Mouse (Mus musculus) stomach, embryonic 16.5 days (tissue): Measurements from ENCODE around the gene Slc22a4. TPM values are rescaled to one million over a fixed set of nuclear protein-coding genes. Genes with fewer than 3 reads are reported as not detected.
A peak's percentile ranks its signal among the peaks of the same experiment; 100 is the strongest.

ENCODE experiments used
- ATAC-seq: fragments of 200-750 bp; cut with Nextera tagmentation; 2 replicates; pipeline ENCODE4 v1.8.0; 2017; ENCODE audit warnings: moderate number of reproducible peaks, moderate TSS enrichment; ENCODE audit not compliant: insufficient read depth, low FRiP score
- H3K27ac ChIP-seq: fragments of 300-500 bp; sonication (generic); 2 replicates; pipeline ENCODE4 v1.5.1; 2014; ENCODE audit warnings: low read length
- H3K27me3 ChIP-seq: fragments of 300-500 bp; sonication (generic); 2 replicates; pipeline ENCODE4 v1.6.1; 2014; ENCODE audit warnings: low read length, control low read depth, mixed read lengths; ENCODE audit not compliant: control insufficient read depth, insufficient read depth
- H3K36me3 ChIP-seq: fragments of 300-500 bp; sonication (generic); 2 replicates; pipeline ENCODE4 v1.6.1; 2014; ENCODE audit warnings: low read length; ENCODE audit not compliant: control insufficient read depth, insufficient read depth
- H3K4me1 ChIP-seq: fragments of 300-500 bp; sonication (generic); 2 replicates; pipeline ENCODE4 v1.6.1; 2014; ENCODE audit warnings: low read length, control low read depth, mixed read lengths; ENCODE audit not compliant: control insufficient read depth, insufficient read depth
- H3K4me2 ChIP-seq: fragments of 300-500 bp; sonication (generic); 2 replicates; pipeline ENCODE4 v1.6.1; 2014; ENCODE audit warnings: low read depth, low read length, mixed read lengths
- H3K4me3 ChIP-seq: fragments of 300-500 bp; sonication (generic); replicated peaks from 2 replicates; pipeline ENCODE4 v1.5.1; 2014; ENCODE audit warnings: mild to moderate bottlenecking, low read length
- H3K9ac ChIP-seq: fragments of 300-500 bp; sonication (generic); 2 replicates; pipeline ENCODE4 v1.6.1; 2014; ENCODE audit warnings: low read length
- H3K9me3 ChIP-seq: fragments of 300-500 bp; sonication (generic); replicated peaks from 2 replicates; pipeline ENCODE4 v1.6.1; 2016; ENCODE audit warnings: low read length, control low read depth; ENCODE audit not compliant: control insufficient read depth
- WGBS: fragments of 180-500 bp; shearing (Covaris S2); extraction: QIAGEN DNeasy Blood & Tissue Kit; methylation state at CpG from one replicate; pipeline ENCODE4 v1.1.7; 2014; 5-methylcytosine and 5-hydroxymethylcytosine counted together
- polyA plus RNA-seq: library from polyadenylated mRNA; unstranded; fragments of >200 nt; fragmentation: Nextera tagmentation; extraction: Ambion mirVana; gene quantifications from 2 replicates; pipeline ENCODE4 v1.2.1, GENCODE M21; 2015

Gene Slc22a4
- polyA plus RNA-seq, 1 experiment from 2014 or later = 2.7 TPM

- no peak overlapping the region for H3K4me2 ChIP-seq
- peaks cover 44% of the 10 kb centered on the region for H3K4me1 ChIP-seq
- WGBS = 29% methylated on average over 6 of the region's 6 CpGs
- ATAC-seq = no peak
- no peaks in the 10 kb centered on the region for H3K36me3 ChIP-seq
- H3K4me3 ChIP-seq = no peak overlapping the region
- 0 out of 2 replicates have a peak overlapping the region, but pooled peaks have one; percentile 33 for H3K9ac ChIP-seq
- H3K27ac ChIP-seq = peak overlapping the region; percentile 67
- H3K27me3 ChIP-seq = no peaks in the 10 kb centered on the region
- H3K9me3 ChIP-seq = no peaks in the 10 kb centered on the region
Measured at GRCm38 (mm10) chr11:54058643-54059042, 30.8 kb upstream of the Slc22a4 start.

GRCm38 (mm10) chr11:54058056-54058617, 30.2 kb upstream of the Slc22a4 start:
- Histone ChIP-seq H3K4me1 (peaks cover 39% of the 10 kb centered on the region), H3K36me3 (no peaks in the 10 kb centered on the region), H3K9ac (no peak overlapping the region), H3K4me2 (no peak overlapping the region), H3K27ac (no peak overlapping the region), H3K27me3 (no peaks in the 10 kb centered on the region), H3K9me3 (no peaks in the 10 kb centered on the region), H3K4me3 (no peak overlapping the region)
- WGBS = 60% methylated on average over 10 of the region's 10 CpGs
- ATAC-seq = no peak

DNA sequence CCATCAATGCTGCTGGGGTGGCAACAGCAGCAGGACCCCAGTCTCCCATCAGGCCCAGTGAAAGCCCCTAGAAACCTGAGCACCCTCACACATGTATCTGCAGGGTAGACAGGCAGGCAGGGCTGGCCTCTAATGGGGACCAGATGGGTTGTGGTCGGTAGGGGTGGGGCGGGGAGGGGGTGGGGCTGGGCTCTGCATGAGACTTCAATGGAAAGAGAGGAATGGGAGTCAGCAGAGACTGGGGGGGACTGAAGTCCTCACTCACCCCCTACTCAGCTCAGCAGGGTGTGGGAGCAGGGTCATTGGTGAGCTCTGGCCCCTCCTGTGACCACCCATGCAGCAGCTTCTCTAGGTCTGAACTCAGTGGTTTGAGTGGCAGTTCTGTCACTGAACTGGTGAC, 29.5 kb upstream of the Slc22a4 start:
- no peak overlapping the region for H3K4me2 ChIP-seq
- H3K27me3 ChIP-seq = no peaks in the 10 kb centered on the region
- ATAC-seq = no peak
- no peaks in the 10 kb centered on the region for H3K36me3 ChIP-seq
- WGBS = 44% methylated on average over 2 of the region's 2 CpGs
- no peak overlapping the region for H3K4me3 ChIP-seq
- no peak overlapping the region for H3K9ac ChIP-seq
- H3K4me1 ChIP-seq = peaks cover 32% of the 10 kb centered on the region
- no peaks in the 10 kb centered on the region for H3K9me3 ChIP-seq
- H3K27ac ChIP-seq = no peak overlapping the region

- Histone ChIP-seq H3K27me3 (no peaks in the 10 kb centered on the region), H3K4me1 (peaks cover 25% of the 10 kb centered on the region), H3K4me3 (no peak overlapping the region), H3K36me3 (no peaks in the 10 kb centered on the region), H3K9ac (no peak overlapping the region), H3K9me3 (no peaks in the 10 kb centered on the region), H3K27ac (no peak overlapping the region), H3K4me2 (no peak overlapping the region)
- 49% methylated on average over 8 of the region's 8 CpGs for WGBS
- no peak for ATAC-seq
Measured at GRCm38 (mm10) chr11:54056132-54056531, 28.2 kb upstream of the Slc22a4 start.

DNA sequence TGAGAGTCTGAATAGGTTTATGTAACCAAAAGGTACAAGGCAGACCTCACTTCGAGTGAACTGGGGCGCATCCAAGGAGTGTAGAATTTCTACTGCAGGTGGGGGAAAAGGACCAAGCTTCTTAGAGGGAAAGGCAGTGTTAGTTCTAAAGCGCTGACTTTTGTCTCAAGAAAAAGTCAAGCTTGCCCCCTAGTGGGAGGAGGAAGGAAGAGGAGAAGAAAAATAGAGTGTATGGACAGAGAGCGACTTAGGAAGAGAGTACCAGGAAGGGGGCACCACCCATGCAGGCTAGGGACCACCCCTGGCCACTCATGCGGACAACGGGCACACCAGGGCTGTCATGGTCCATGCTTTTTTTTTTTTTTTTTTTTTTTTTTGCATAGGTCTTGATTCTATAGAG, 26.4 kb upstream of the Slc22a4 start:
- H3K9me3 ChIP-seq = no peaks in the 10 kb centered on the region
- H3K36me3 ChIP-seq = no peaks in the 10 kb centered on the region
- no peak overlapping the region for H3K4me3 ChIP-seq
- H3K27ac ChIP-seq = no peak overlapping the region
- no peak overlapping the region for H3K4me2 ChIP-seq
- ATAC-seq = no peak
- no peaks in the 10 kb centered on the region for H3K27me3 ChIP-seq
- H3K9ac ChIP-seq = no peak overlapping the region
- 26% methylated on average over 6 of the region's 6 CpGs for WGBS
- H3K4me1 ChIP-seq = peaks cover 12% of the 10 kb centered on the region

GRCm38 (mm10) chr11:54053090-54053489, 25.2 kb upstream of the Slc22a4 start:
- Histone ChIP-seq H3K4me2 (no peak overlapping the region), H3K36me3 (no peaks in the 10 kb centered on the region), H3K27ac (no peak overlapping the region), H3K9ac (no peak overlapping the region), H3K4me1 (peaks cover 4% of the 10 kb centered on the region; the same call in 1 of the 2 replicates), H3K9me3 (no peaks in the 10 kb centered on the region), H3K4me3 (no peak overlapping the region), H3K27me3 (no peaks in the 10 kb centered on the region)
- WGBS = 78% methylated on average over 7 of the region's 7 CpGs
- no peak for ATAC-seq

DNA sequence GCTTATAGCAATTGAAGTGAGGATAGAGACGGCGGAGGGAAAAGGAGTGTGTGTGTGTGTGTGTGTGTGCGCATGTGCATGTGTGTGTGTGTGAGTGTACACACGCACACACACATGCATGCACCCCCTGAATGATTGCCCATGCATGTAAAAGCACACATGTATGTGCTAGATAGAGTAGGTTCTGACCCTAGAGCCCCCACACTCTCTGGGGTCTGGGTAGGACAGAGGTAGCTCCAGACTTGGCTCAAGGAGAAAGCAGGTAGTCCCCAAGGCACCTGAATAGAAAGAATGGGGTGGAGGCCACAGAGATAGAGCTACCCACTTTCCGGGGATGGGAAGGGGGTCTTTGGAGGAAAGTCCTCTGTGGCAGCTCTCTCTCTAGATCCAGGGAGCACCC, 24.2 kb upstream of the Slc22a4 start:
- 91% methylated on average over 5 of the region's 5 CpGs for WGBS
- ATAC-seq = no peak

GRCm38 (mm10) chr11:54051161-54051560, 23.3 kb upstream of the Slc22a4 start:
- 86% methylated on average over 7 of the region's 7 CpGs for WGBS
- no peak overlapping the region for H3K9ac ChIP-seq
- no peaks in the 10 kb centered on the region for H3K4me1 ChIP-seq
- ATAC-seq = no peak
- H3K4me2 ChIP-seq = no peak overlapping the region
- H3K36me3 ChIP-seq = no peaks in the 10 kb centered on the region
- H3K4me3 ChIP-seq = no peak overlapping the region
- no peaks in the 10 kb centered on the region for H3K27me3 ChIP-seq
- no peak overlapping the region for H3K27ac ChIP-seq
- no peaks in the 10 kb centered on the region for H3K9me3 ChIP-seq

More for the DNA sequence above, 24.2 kb upstream of the Slc22a4 start:
- H3K9me3 ChIP-seq = no peaks in the 10 kb centered on the region
- no peak overlapping the region for H3K9ac ChIP-seq
- H3K27ac ChIP-seq = no peak overlapping the region
- H3K4me2 ChIP-seq = no peak overlapping the region
- H3K4me3 ChIP-seq = no peak overlapping the region
- H3K27me3 ChIP-seq = no peaks in the 10 kb centered on the region
- 0 out of 2 replicates have a peak, but pooled peaks cover under 1% of the 10 kb centered on the region for H3K4me1 ChIP-seq
- no peaks in the 10 kb centered on the region for H3K36me3 ChIP-seq

DNA sequence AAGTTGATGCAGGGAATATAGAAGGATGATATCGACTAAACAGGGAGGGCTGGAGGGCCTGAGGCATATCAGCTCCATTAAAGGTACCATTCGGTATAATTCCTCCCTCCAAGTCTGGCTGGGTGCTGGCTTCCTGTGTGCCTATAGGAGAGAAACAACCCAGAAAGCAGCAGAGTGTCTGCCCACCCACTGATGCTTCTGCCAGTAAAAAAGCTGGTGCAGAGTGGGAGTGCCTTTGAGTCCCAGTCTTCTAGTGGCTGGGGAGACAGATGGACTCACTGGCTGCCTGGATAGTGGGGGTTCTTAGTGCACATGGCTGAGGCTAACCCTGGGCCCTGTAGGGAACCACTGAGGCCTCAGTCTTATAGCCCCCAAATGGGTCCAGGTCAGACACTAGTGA, 22.3 kb upstream of the Slc22a4 start:
- 68% methylated on average over 2 of the region's 2 CpGs for WGBS

More for the DNA sequence above, 22.3 kb upstream of the Slc22a4 start:
- Histone ChIP-seq H3K9me3 (no peaks in the 10 kb centered on the region), H3K4me2 (no peak overlapping the region), H3K4me3 (no peak overlapping the region), H3K27ac (no peak overlapping the region), H3K36me3 (no peaks in the 10 kb centered on the region), H3K4me1 (no peaks in the 10 kb centered on the region), H3K9ac (no peak overlapping the region), H3K27me3 (no peaks in the 10 kb centered on the region)
- ATAC-seq = no peak
